Mouse (Mus musculus): ENCODE results near the gene Nhp2. TPM values are rescaled to one million over a fixed set of nuclear protein-coding genes. Genes with fewer than 3 reads are reported as not detected.
A peak's percentile ranks its signal among the peaks of the same experiment; 100 is the strongest.

Nhp2 gene
- polyA plus RNA-seq, 2 experiments, result 78.3 to 136 TPM

- TF ChIP-seq CTCF (IDR thresholded peaks at IDR 0.05; ENCODE audit: low read depth), result no peak
- no peak for TF ChIP-seq EP300 (IDR thresholded peaks at IDR 0.05; ENCODE audit: low read depth)
- Histone ChIP-seq H3K4me1 (replicated peaks; ENCODE audit: control insufficient read depth in 2 of 2, insufficient read depth in 2 of 2, low read length in 1 of 2) (peaks cover 6 to 25% of the 10 kb centered on the region in 2 experiments), H3K27me3 (ENCODE audit: control insufficient read depth, insufficient read depth, low read length) (no peaks in the 10 kb centered on the region), H3K36me3 (replicated peaks; ENCODE audit: control insufficient read depth, insufficient read depth, low read depth) (peaks cover 16% of the 10 kb centered on the region), H3K9me3 (ENCODE audit: control insufficient read depth, low read length) (no peaks in the 10 kb centered on the region), H3K9ac (replicated peaks) (peak overlapping the region; percentile 83), H3K4me2 (ENCODE audit: low read depth) (peak overlapping the region; percentile 94), H3K4me3 (ENCODE audit: insufficient read depth in 1 of 2, low read depth in 2 of 2, low read length in 2 of 2) (peak overlapping the region; percentile 89 to 95), H3K27ac (no peak overlapping the region)
- no peak for DNase-seq (ENCODE audit: low read depth in 3 of 3, low spot score in 3 of 3)
- ATAC-seq (ENCODE audit: insufficient read depth), result 0 out of 2 replicates have a peak, but pooled peaks have one; percentile 3
- WGBS (ENCODE audit: insufficient replicate concordance), result 24% methylated on average over 8 of the region's 8 CpGs
Measured at GRCm38 (mm10) chr11:51618894-51619408, 584 bp upstream of the Nhp2 start.

GRCm38 (mm10) chr11:51620084-51620483 is 549 bp downstream of the Nhp2 start:
- under 1% methylated on average over 11 of the region's 11 CpGs for WGBS (ENCODE audit: insufficient replicate concordance)
- Histone ChIP-seq H3K36me3 (replicated peaks; ENCODE audit: control insufficient read depth, insufficient read depth, low read depth) (peaks cover 25% of the 10 kb centered on the region), H3K4me1 (replicated peaks; ENCODE audit: control insufficient read depth in 2 of 2, insufficient read depth in 2 of 2, low read length in 1 of 2) (peaks cover 5 to 23% of the 10 kb centered on the region in 2 experiments), H3K27ac (peak overlapping the region; percentile 36), H3K9me3 (ENCODE audit: control insufficient read depth, low read length) (no peaks in the 10 kb centered on the region), H3K4me3 (ENCODE audit: insufficient read depth in 1 of 2, low read depth in 2 of 2, low read length in 2 of 2) (peak overlapping the region; percentile 89 to 95), H3K4me2 (ENCODE audit: low read depth) (peak overlapping the region; percentile 94), H3K9ac (replicated peaks) (peak overlapping the region; percentile 83), H3K27me3 (ENCODE audit: control insufficient read depth, insufficient read depth, low read length) (no peaks in the 10 kb centered on the region)
- ATAC-seq (ENCODE audit: insufficient read depth) (no peak), DNase-seq (ENCODE audit: low read depth in 3 of 3, low spot score in 3 of 3) (no peak)
- TF ChIP-seq CTCF (IDR thresholded peaks at IDR 0.05; ENCODE audit: low read depth) (no peak), EP300 (IDR thresholded peaks at IDR 0.05; ENCODE audit: low read depth) (no peak)

- Histone ChIP-seq H3K4me3 (ENCODE audit: insufficient read depth in 1 of 2, low read depth in 2 of 2, low read length in 2 of 2) (no peak overlapping the region), H3K9ac (replicated peaks) (0 out of 2 replicates have a peak overlapping the region, but pooled peaks have one; percentile 13), H3K9me3 (ENCODE audit: control insufficient read depth, low read length) (no peaks in the 10 kb centered on the region), H3K27me3 (ENCODE audit: control insufficient read depth, insufficient read depth, low read length) (no peaks in the 10 kb centered on the region), H3K4me2 (ENCODE audit: low read depth) (peak overlapping the region; percentile 94; the same call in 1 of the 2 replicates), H3K36me3 (replicated peaks; ENCODE audit: control insufficient read depth, insufficient read depth, low read depth) (peaks cover 35% of the 10 kb centered on the region), H3K27ac (no peak overlapping the region), H3K4me1 (replicated peaks; ENCODE audit: control insufficient read depth in 2 of 2, insufficient read depth in 2 of 2, low read length in 1 of 2) (peaks cover 0 to 18% of the 10 kb centered on the region in 2 experiments; a peak in 3 of 4 replicates)
- TF ChIP-seq EP300 (IDR thresholded peaks at IDR 0.05; ENCODE audit: low read depth) (no peak), CTCF (IDR thresholded peaks at IDR 0.05; ENCODE audit: low read depth) (no peak)
- 85% methylated on average over 2 of the region's 2 CpGs for WGBS (ENCODE audit: insufficient replicate concordance)
- DNase-seq (ENCODE audit: low read depth in 3 of 3, low spot score in 3 of 3), result no peak
- ATAC-seq (ENCODE audit: insufficient read depth), result no peak
Measured at GRCm38 (mm10) chr11:51621776-51622175, 2.2 kb downstream of the Nhp2 start.

- no peak overlapping the region for H3K9ac ChIP-seq (replicated peaks)
- no peak overlapping the region for H3K27ac ChIP-seq
- 73% methylated on average over 7 of the region's 7 CpGs for WGBS (ENCODE audit: insufficient replicate concordance)
- TF ChIP-seq CTCF (IDR thresholded peaks at IDR 0.05; ENCODE audit: low read depth), result no peak
- TF ChIP-seq EP300 (IDR thresholded peaks at IDR 0.05; ENCODE audit: low read depth), result no peak
- peaks cover 0 to 18% of the 10 kb centered on the region in 2 experiments; a peak in 3 of 4 replicates for H3K4me1 ChIP-seq (replicated peaks; ENCODE audit: control insufficient read depth in 2 of 2, insufficient read depth in 2 of 2, low read length in 1 of 2)
- no peak for ATAC-seq (ENCODE audit: insufficient read depth)
- no peak for DNase-seq (ENCODE audit: low read depth in 3 of 3, low spot score in 3 of 3)
- H3K4me3 ChIP-seq (ENCODE audit: insufficient read depth in 1 of 2, low read depth in 2 of 2, low read length in 2 of 2), result no peak overlapping the region
- H3K9me3 ChIP-seq (ENCODE audit: control insufficient read depth, low read length), result no peaks in the 10 kb centered on the region
- H3K36me3 ChIP-seq (replicated peaks; ENCODE audit: control insufficient read depth, insufficient read depth, low read depth), result peaks cover 39% of the 10 kb centered on the region
- H3K4me2 ChIP-seq (ENCODE audit: low read depth), result no peak overlapping the region
- no peaks in the 10 kb centered on the region for H3K27me3 ChIP-seq (ENCODE audit: control insufficient read depth, insufficient read depth, low read length)
Measured at GRCm38 (mm10) chr11:51622971-51623491, 3.5 kb downstream of the Nhp2 start.

DNA sequence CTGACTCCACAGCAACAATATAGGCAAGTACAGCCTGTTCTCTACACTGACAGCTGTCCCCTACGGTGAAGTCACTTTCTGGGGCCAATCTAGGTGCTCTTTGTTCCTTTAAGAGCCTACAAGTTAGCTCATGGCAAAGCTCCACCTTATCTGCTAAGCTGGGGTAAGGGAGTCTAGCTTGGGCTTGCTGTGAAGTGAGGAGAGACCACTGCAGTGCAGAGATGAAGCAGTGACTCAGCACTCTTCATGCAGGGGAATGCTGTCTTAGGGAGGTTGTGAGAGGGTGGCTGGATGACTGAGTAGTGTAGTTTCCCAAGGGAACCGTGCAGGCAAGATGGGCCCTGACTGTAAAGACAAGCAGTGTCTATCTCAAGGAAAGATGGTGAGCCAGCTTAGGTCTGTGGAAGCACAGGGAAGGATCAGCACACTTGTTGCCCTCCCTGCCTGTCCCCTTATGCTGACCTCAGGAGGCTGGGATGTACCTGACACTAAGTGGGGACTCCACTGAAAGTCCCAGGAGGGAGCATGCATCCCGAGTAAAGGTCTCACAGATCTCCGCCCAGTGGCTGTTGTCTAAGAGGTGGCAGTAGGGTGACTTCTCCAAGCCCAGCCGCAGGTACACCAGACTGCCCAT is 5.8 kb downstream of the Nhp2 start:
- ATAC-seq (ENCODE audit: insufficient read depth), result peak; percentile 64
- H3K4me2 ChIP-seq (ENCODE audit: low read depth), result no peak overlapping the region
- H3K9ac ChIP-seq (replicated peaks), result no peak overlapping the region
- H3K4me1 ChIP-seq (replicated peaks; ENCODE audit: control insufficient read depth in 2 of 2, insufficient read depth in 2 of 2, low read length in 1 of 2), result peaks cover 0 to 14% of the 10 kb centered on the region in 2 experiments; a peak in 3 of 4 replicates
- no peak overlapping the region for H3K27ac ChIP-seq
- TF ChIP-seq EP300 (IDR thresholded peaks at IDR 0.05; ENCODE audit: low read depth) (no peak), CTCF (IDR thresholded peaks at IDR 0.05; ENCODE audit: low read depth) (no peak)
- peaks cover 46% of the 10 kb centered on the region for H3K36me3 ChIP-seq (replicated peaks; ENCODE audit: control insufficient read depth, insufficient read depth, low read depth)
- H3K27me3 ChIP-seq (ENCODE audit: control insufficient read depth, insufficient read depth, low read length), result no peaks in the 10 kb centered on the region
- no peak for DNase-seq (ENCODE audit: low read depth in 3 of 3, low spot score in 3 of 3)
- no peak overlapping the region for H3K4me3 ChIP-seq (ENCODE audit: insufficient read depth in 1 of 2, low read depth in 2 of 2, low read length in 2 of 2)
- WGBS (ENCODE audit: insufficient replicate concordance), result 57% methylated on average over 5 of the region's 5 CpGs
- no peaks in the 10 kb centered on the region for H3K9me3 ChIP-seq (ENCODE audit: control insufficient read depth, low read length)

All from liver, embryonic 14.5 days (tissue).